Mouse (Mus musculus) MEL (cell line): ENCODE data around the gene Bnc2. TPM values are rescaled to one million over a fixed set of nuclear protein-coding genes. Genes with fewer than 3 reads are reported as not detected.

ENCODE experiments used
- DNase-seq: peaks from one replicate; pipeline ENCODE4 v3.0.0; 2011; ENCODE audit warnings: low read depth, low spot score
- H3K27ac ChIP-seq: 2 replicates; pipeline ENCODE4 v1.5.1; 2012; ENCODE audit warnings: low read depth, mild to moderate bottlenecking, control low read depth, low read length, moderate library complexity; ENCODE audit not compliant: control insufficient read depth
- H3K27me3 ChIP-seq, 2 experiments: fragments of 150-350 bp in 1 of 2; sonication (generic) in 1 of 2; 2 replicates each; pipeline ENCODE4 v1.6.1; 2012; ENCODE audit warnings: low read length in 2 of 2, mild to moderate bottlenecking in 2 of 2, improper control_type of control experiment in 1 of 2, moderate library complexity in 1 of 2; ENCODE audit not compliant: insufficient read depth in 2 of 2, control insufficient read depth in 1 of 2
- H3K36me3 ChIP-seq, 2 experiments: 2 replicates each; pipeline ENCODE4 v1.6.1; 2012 to 2014; ENCODE audit warnings: low read length in 2 of 2, improper control_type of control experiment in 1 of 2, inconsistent platforms in 1 of 2, mild to moderate bottlenecking in 1 of 2; ENCODE audit not compliant: insufficient read depth in 2 of 2, control insufficient read depth in 1 of 2
- H3K4me1 ChIP-seq, 2 experiments: fragments of 150-350 bp in 1 of 2; sonication (generic) in 1 of 2; 2 replicates each; pipeline ENCODE4 v1.6.1; 2012; ENCODE audit warnings: low read length in 2 of 2, improper control_type of control experiment in 1 of 2, mild to moderate bottlenecking in 1 of 2; ENCODE audit not compliant: insufficient read depth in 2 of 2, control insufficient read depth in 1 of 2
- H3K4me3 ChIP-seq, 2 experiments: fragments of 150-350 bp in 1 of 2; sonication (generic) in 1 of 2; 2 replicates each; pipeline ENCODE4 v1.5.1; 2012; ENCODE audit warnings: low read depth in 2 of 2, low read length in 2 of 2, mild to moderate bottlenecking in 2 of 2, moderate library complexity in 2 of 2, control low read depth in 1 of 2, improper control_type of control experiment in 1 of 2; ENCODE audit not compliant: control insufficient read depth in 1 of 2, insufficient read depth in 1 of 2
- H3K79me2 ChIP-seq: 2 replicates; pipeline ENCODE4 v1.6.1; 2012; ENCODE audit warnings: mild to moderate bottlenecking, low read length, moderate library complexity; ENCODE audit not compliant: control insufficient read depth, poor library complexity, insufficient read depth
- H3K9ac ChIP-seq: 2 replicates; pipeline ENCODE4 v1.6.1; 2012; ENCODE audit warnings: low read depth, mild to moderate bottlenecking, control low read depth, low read length, moderate library complexity; ENCODE audit not compliant: control insufficient read depth, poor library complexity, severe bottlenecking
- H3K9me3 ChIP-seq: fragments of 150-350 bp; sonication (generic); replicated peaks from 2 replicates; pipeline ENCODE4 v1.6.1; 2012; ENCODE audit warnings: mild to moderate bottlenecking, low read length, improper control_type of control experiment, moderate library complexity; ENCODE audit not compliant: insufficient read depth
- BHLHE40 ChIP-seq: IDR thresholded peaks from 2 replicates; pipeline ENCODE4 v1.6.1; 2012; ENCODE audit warnings: low read depth, mild to moderate bottlenecking, inconsistent platforms, low read length, improper control_type of control experiment, borderline replicate concordance
- CHD1 ChIP-seq: IDR thresholded peaks from 2 replicates; pipeline ENCODE4 v1.6.1; 2012; ENCODE audit warnings: low read depth, mild to moderate bottlenecking, inconsistent platforms, low read length, improper control_type of control experiment
- CHD2 ChIP-seq: IDR thresholded peaks from 2 replicates; pipeline ENCODE4 v1.6.1; 2011; ENCODE audit warnings: low read length, improper control_type of control experiment
- CTCF ChIP-seq, 3 experiments: IDR thresholded peaks in 2 of 3; conservative IDR thresholded peaks in 1 of 3; 2 replicates each; pipeline ENCODE4 v1.5.1; 2011 to 2012; ENCODE audit warnings: low read length in 3 of 3, low read depth in 2 of 3, mild to moderate bottlenecking in 2 of 3, improper control_type of control experiment in 1 of 3, inconsistent platforms in 1 of 3, mixed read lengths in 1 of 3, moderate library complexity in 1 of 3; ENCODE audit not compliant: control insufficient read depth in 1 of 3, insufficient read depth in 1 of 3, poor library complexity in 1 of 3, severe bottlenecking in 1 of 3
- GABPA ChIP-seq: IDR thresholded peaks from 2 replicates; pipeline ENCODE4 v1.6.1; 2012; ENCODE audit warnings: low read depth, mild to moderate bottlenecking, inconsistent platforms, low read length, improper control_type of control experiment, moderate library complexity
- GATA1 ChIP-seq: IDR thresholded peaks from 2 replicates; pipeline ENCODE4 v1.6.1; 2011; ENCODE audit warnings: low read depth, low read length, improper control_type of control experiment
- MAZ ChIP-seq: IDR thresholded peaks from 2 replicates; pipeline ENCODE4 v1.6.1; 2012; ENCODE audit warnings: low read depth, mild to moderate bottlenecking, inconsistent platforms, low read length, improper control_type of control experiment
- NRF1 ChIP-seq: IDR thresholded peaks from 2 replicates; pipeline ENCODE4 v1.6.1; 2014; ENCODE audit warnings: low read depth, mild to moderate bottlenecking, inconsistent platforms, low read length, improper control_type of control experiment, moderate library complexity; ENCODE audit not compliant: poor library complexity, insufficient read depth, severe bottlenecking
- POLR2A ChIP-seq, 2 experiments: IDR thresholded peaks; 2 replicates each; pipeline ENCODE4 v1.6.1; 2011 to 2012; ENCODE audit warnings: low read length in 2 of 2, mild to moderate bottlenecking in 2 of 2, control low read depth in 1 of 2, improper control_type of control experiment in 1 of 2, low read depth in 1 of 2, moderate library complexity in 1 of 2; ENCODE audit not compliant: control insufficient read depth in 1 of 2, insufficient read depth in 1 of 2, poor library complexity in 1 of 2
- RAD21 ChIP-seq: IDR thresholded peaks from 2 replicates; pipeline ENCODE4 v1.6.1; 2011; ENCODE audit warnings: mild to moderate bottlenecking, low read depth, low read length, improper control_type of control experiment
- TAL1 ChIP-seq: IDR thresholded peaks from 2 replicates; pipeline ENCODE4 v1.6.1; 2012; ENCODE audit warnings: mild to moderate bottlenecking, inconsistent platforms, low read length, moderate library complexity, mixed read lengths
- TBP ChIP-seq: IDR thresholded peaks from 2 replicates; pipeline ENCODE4 v1.8.0; 2011; ENCODE audit warnings: low read depth, low read length, improper control_type of control experiment
- UBTF ChIP-seq: IDR thresholded peaks from 2 replicates; pipeline ENCODE4 v1.6.1; 2012; ENCODE audit warnings: low read depth, mild to moderate bottlenecking, inconsistent platforms, low read length, improper control_type of control experiment, moderate library complexity, borderline replicate concordance; ENCODE audit not compliant: insufficient read depth
- USF1 ChIP-seq: IDR thresholded peaks from 2 replicates; pipeline ENCODE4 v1.6.1; 2014; ENCODE audit warnings: low read depth, mild to moderate bottlenecking, inconsistent platforms, low read length, improper control_type of control experiment, moderate library complexity
- ZC3H11A ChIP-seq: IDR thresholded peaks from 2 replicates; pipeline ENCODE4 v1.6.1; 2012; ENCODE audit warnings: low read depth, mild to moderate bottlenecking, inconsistent platforms, low read length, improper control_type of control experiment
- ZKSCAN1 ChIP-seq: IDR thresholded peaks from 2 replicates; pipeline ENCODE4 v1.6.1; 2012; ENCODE audit warnings: low read depth, mild to moderate bottlenecking, inconsistent platforms, low read length, improper control_type of control experiment, moderate library complexity
- polyA plus RNA-seq, 2 experiments: library from polyadenylated mRNA; stranded (reverse) in 1 of 2; unstranded in 1 of 2; fragments of >175 nt in 1 of 2; fragments of >200 nt in 1 of 2; gene quantifications; 2 replicates each; pipeline versions ENCODE4 v1.2.1 to v1.2.4; 2012; ENCODE audit warnings: low replicate concordance in 2 of 2, low read depth in 1 of 2; ENCODE audit not compliant: insufficient read length in 2 of 2, insufficient read depth in 1 of 2, missing spikeins in 1 of 2
- total RNA-seq: library from RNA; depleted of rRNA; stranded (reverse); fragments of 300-350 nt; gene quantifications from 2 replicates; pipeline ENCODE4 v1.2.3, GENCODE M21; 2012

Gene Bnc2
- total and polyA plus RNA-seq, 3 experiments: not detected

DNA sequence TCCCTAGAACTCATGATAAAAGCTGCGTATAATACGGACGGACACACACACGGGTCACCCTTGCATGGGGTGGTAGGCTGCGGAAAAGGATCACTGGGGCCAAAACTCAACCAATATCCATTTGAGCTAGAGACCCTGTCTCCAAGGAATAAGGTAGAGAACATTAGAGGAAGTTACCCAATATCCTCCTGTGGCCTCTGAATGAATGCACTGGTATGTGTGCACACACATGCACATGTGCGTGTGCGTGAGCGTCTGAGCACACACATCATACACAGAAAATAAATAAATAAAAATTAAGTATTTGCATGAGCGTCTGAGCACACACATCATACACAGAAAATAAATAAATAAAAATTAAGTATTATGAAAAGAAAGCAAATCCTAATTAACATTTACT, 241.8 kb downstream of the Bnc2 start:
- Histone ChIP-seq H3K36me3 (no peaks in the 10 kb centered on the region), H3K9me3 (no peaks in the 10 kb centered on the region), H3K4me1 (no peaks in the 10 kb centered on the region), H3K27me3 (no peaks in the 10 kb centered on the region), H3K79me2 (no peaks in the 10 kb centered on the region), H3K4me3 (no peak overlapping the region), H3K27ac (no peak overlapping the region), H3K9ac (no peak overlapping the region)
- DNase-seq: no peak
- TF ChIP-seq TAL1 (no peak), RAD21 (no peak), BHLHE40 (no peak), CHD2 (no peak), TBP (no peak), USF1 (no peak), GATA1 (no peak), MAZ (no peak), UBTF (no peak), GABPA (no peak), CHD1 (no peak)

DNA sequence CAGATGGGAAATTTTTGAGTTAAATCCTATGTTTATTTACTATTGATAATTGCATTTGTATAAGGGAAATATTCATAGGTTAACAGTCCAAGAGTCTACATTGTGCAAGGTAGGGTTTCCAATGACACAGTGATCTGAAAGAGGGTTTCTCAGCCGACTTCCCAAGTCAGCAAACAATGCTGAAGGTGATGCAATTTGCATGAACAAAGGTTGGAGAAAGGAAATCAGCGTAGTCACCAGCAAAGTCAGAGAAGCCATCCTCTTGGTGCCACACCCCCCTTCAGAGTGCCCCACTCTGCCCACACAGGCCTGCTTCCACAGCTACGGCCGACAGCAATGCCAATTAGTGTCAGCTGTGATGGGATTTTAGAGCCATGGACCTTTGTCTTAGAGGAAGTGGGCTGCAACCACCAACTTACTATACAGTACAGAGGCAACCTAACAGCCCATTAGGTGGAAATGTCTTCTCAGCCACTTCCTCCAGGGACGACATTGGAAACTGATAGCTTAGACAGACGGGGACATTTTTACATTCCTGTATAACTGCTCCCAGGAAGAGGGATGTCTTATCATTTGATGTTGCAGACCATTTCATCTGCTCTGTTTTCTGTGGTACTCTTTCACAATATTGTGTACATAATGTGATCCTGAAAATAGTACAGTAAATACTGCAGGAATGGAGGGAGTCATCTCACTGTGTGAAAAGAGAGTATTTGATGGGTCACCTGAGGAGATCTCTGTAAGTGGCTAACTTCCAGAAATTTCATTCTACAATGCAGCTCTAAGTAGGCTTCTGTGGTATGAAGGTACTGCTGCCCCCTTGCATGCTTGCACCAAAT, 243.2 kb downstream of the Bnc2 start:
- H3K4me3 ChIP-seq: no peak overlapping the region
- H3K9me3 ChIP-seq: no peaks in the 10 kb centered on the region
- H3K27ac ChIP-seq: no peak overlapping the region
- no peak for DNase-seq
- H3K27me3 ChIP-seq: no peaks in the 10 kb centered on the region
- no peak for TF ChIP-seq RAD21
- TF ChIP-seq POLR2A (IDR thresholded peaks at IDR 0.05; ENCODE audit: control insufficient read depth in 1 of 2, insufficient read depth in 1 of 2, low read depth in 1 of 2, low read length in 2 of 2, poor library complexity in 1 of 2): no peak
- TF ChIP-seq BHLHE40: no peak
- no peak for TF ChIP-seq ZKSCAN1
- no peak for TF ChIP-seq CTCF (IDR thresholded peaks at IDR 0.05 in 2 of 3, conservative IDR thresholded peaks at IDR 0.05 in 1 of 3; ENCODE audit: control insufficient read depth in 1 of 3, insufficient read depth in 1 of 3, low read depth in 2 of 3, low read length in 3 of 3, poor library complexity in 1 of 3, severe bottlenecking in 1 of 3)
- no peak for TF ChIP-seq ZC3H11A
- TF ChIP-seq TBP: no peak
- no peak for TF ChIP-seq CHD1
- TF ChIP-seq NRF1: no peak
- no peak for TF ChIP-seq GATA1
- H3K36me3 ChIP-seq: no peaks in the 10 kb centered on the region
- no peak overlapping the region for H3K9ac ChIP-seq
- H3K79me2 ChIP-seq: no peaks in the 10 kb centered on the region
- H3K4me1 ChIP-seq: no peaks in the 10 kb centered on the region
